Mouse (Mus musculus) heart, postnatal 10 days (tissue): ENCODE measurements around the gene Rai14. TPM values are rescaled to one million over a fixed set of nuclear protein-coding genes. Genes with fewer than 3 reads are reported as not detected.
A peak's percentile ranks its signal among the peaks of the same experiment; 100 is the strongest.

ENCODE experiments used
- DNase-seq, 2 experiments: peaks; one replicate each; pipeline ENCODE4 v3.0.0; 2021
- intact Hi-C: fragments of 180-260 bp; cut with DNase I; formaldehyde crosslinking; loops from one replicate; pipeline ENCODE4 v1.15.1; 2025
- total RNA-seq, 2 experiments: library from RNA; stranded (reverse); gene quantifications; 2 replicates each; pipeline ENCODE4 v1.2.3; 2021

The Rai14 gene
- 10 to 100 TPM in 1 of 2 experiments, 1 to 10 TPM in 1; 9.7 to 11.0 TPM for total RNA-seq

GRCm38 (mm10) chr15:10714409-10715138 lies at the start of gene Rai14:
TSS of gene Rai14 (minus strand) at chr15:10714624.
- DNase-seq, result peak; percentile 75 to 77

GRCm38 (mm10) chr15:10761441-10761840 lies 47.0 kb upstream of the Rai14 start:
- intact Hi-C loops, result no loop called here
- DNase-seq, result no peak

More at GRCm38 (mm10) chr15:10714409-10715138, at the start of gene Rai14:
- intact Hi-C loops, result loop anchor here (1.0 to 5.0 kb wide), 4 partner anchors 104 to 212 kb away; no protein-coding TSS in a partner anchor

- peak in 1 of 2 experiments; percentile 17 for DNase-seq
- intact Hi-C loops, result no loop called here
These were observed 45.6 kb upstream of the Rai14 start for GRCm38 (mm10) chr15:10760006-10760405.

- intact Hi-C loops, result no loop called here
- no peak for DNase-seq
These were observed 45.0 kb upstream of the Rai14 start for GRCm38 (mm10) chr15:10759440-10759839.

- intact Hi-C loops, result no loop called here
- no peak for DNase-seq
These were observed 44.4 kb upstream of the Rai14 start for GRCm38 (mm10) chr15:10758808-10759207.

- no peak for DNase-seq
- intact Hi-C loops, result no loop called here
These were observed 36.7 kb upstream of the Rai14 start for GRCm38 (mm10) chr15:10751141-10751540.

- intact Hi-C loops, result no loop called here
- no peak for DNase-seq
These were observed 35.9 kb upstream of the Rai14 start for GRCm38 (mm10) chr15:10750339-10750738.

GRCm38 (mm10) chr15:10749678-10750077 lies 35.3 kb upstream of the Rai14 start:
- DNase-seq, result no peak
- intact Hi-C loops, result no loop called here

- DNase-seq, result no peak
- intact Hi-C loops, result no loop called here
These were observed 33.2 kb upstream of the Rai14 start for GRCm38 (mm10) chr15:10747638-10748037.

GRCm38 (mm10) chr15:10747226-10747625 lies 32.8 kb upstream of the Rai14 start:
- DNase-seq, result no peak
- intact Hi-C loops, result no loop called here

- intact Hi-C loops, result no loop called here
- no peak for DNase-seq
These were observed 32.1 kb upstream of the Rai14 start for GRCm38 (mm10) chr15:10746303-10747051.

- DNase-seq, result no peak
- intact Hi-C loops, result no loop called here
These were observed 28.0 kb upstream of the Rai14 start for GRCm38 (mm10) chr15:10742441-10742840.

GRCm38 (mm10) chr15:10739279-10739678 lies 24.9 kb upstream of the Rai14 start:
- no peak for DNase-seq
- intact Hi-C loops, result no loop called here

- no peak for DNase-seq
- intact Hi-C loops, result no loop called here
These were observed 24.1 kb upstream of the Rai14 start for GRCm38 (mm10) chr15:10738354-10739142.

- intact Hi-C loops, result no loop called here
- DNase-seq, result no peak
These were observed 21.5 kb upstream of the Rai14 start for GRCm38 (mm10) chr15:10735948-10736347.

- intact Hi-C loops, result no loop called here
- DNase-seq, result no peak
These were observed 20.8 kb upstream of the Rai14 start for GRCm38 (mm10) chr15:10735216-10735615.

GRCm38 (mm10) chr15:10731398-10731797 lies 17.0 kb upstream of the Rai14 start:
- intact Hi-C loops, result no loop called here
- no peak for DNase-seq

GRCm38 (mm10) chr15:10726272-10726671 lies 11.8 kb upstream of the Rai14 start:
- no peak for DNase-seq
- intact Hi-C loops, result no loop called here

GRCm38 (mm10) chr15:10724857-10725256 lies 10.4 kb upstream of the Rai14 start:
- DNase-seq, result no peak
- intact Hi-C loops, result no loop called here

GRCm38 (mm10) chr15:10723507-10723906 lies 9.1 kb upstream of the Rai14 start:
- DNase-seq, result no peak
- intact Hi-C loops, result no loop called here
